Mouse (Mus musculus) intestine, embryonic 14.5 days (tissue): ENCODE results near the gene Slc5a2. TPM values are rescaled to one million over a fixed set of nuclear protein-coding genes. Genes with fewer than 3 reads are reported as not detected.

Experiments
- ATAC-seq: fragments of 200-750 bp; cut with Nextera tagmentation; replicated peaks from 2 replicates; pipeline ENCODE4 v1.8.0; 2017; ENCODE audit warnings: low read depth, moderate number of reproducible peaks, moderate TSS enrichment, moderate library complexity; ENCODE audit not compliant: low FRiP score, low TSS enrichment
- DNase-seq: peaks from one replicate; pipeline ENCODE4 v3.0.0-alpha.2; 2018; ENCODE audit warnings: low spot score
- H3K27ac ChIP-seq: fragments of 300-500 bp; sonication (generic); 2 replicates; pipeline ENCODE4 v1.5.1; 2014; ENCODE audit warnings: low read depth, mild to moderate bottlenecking, control low read depth
- H3K27me3 ChIP-seq: fragments of 300-500 bp; sonication (generic); replicated peaks from 2 replicates; pipeline ENCODE4 v1.6.1; 2014; ENCODE audit warnings: low read length, control low read depth; ENCODE audit not compliant: control insufficient read depth, insufficient read depth
- H3K36me3 ChIP-seq: fragments of 300-500 bp; sonication (generic); 2 replicates; pipeline ENCODE4 v1.6.1; 2014; ENCODE audit warnings: low read length, control low read depth; ENCODE audit not compliant: control insufficient read depth, insufficient read depth
- H3K4me1 ChIP-seq: fragments of 300-500 bp; sonication (generic); replicated peaks from 2 replicates; pipeline ENCODE4 v1.6.1; 2014; ENCODE audit warnings: low read length, control low read depth, mixed read lengths; ENCODE audit not compliant: control insufficient read depth, insufficient read depth
- H3K4me2 ChIP-seq: fragments of 300-500 bp; sonication (generic); 2 replicates; pipeline ENCODE4 v1.6.1; 2014; ENCODE audit warnings: low read length
- H3K4me3 ChIP-seq: fragments of 300-500 bp; sonication (generic); 2 replicates; pipeline ENCODE4 v1.5.1; 2014; ENCODE audit warnings: low read depth, low read length, control low read depth, mixed read lengths
- H3K9ac ChIP-seq: fragments of 300-500 bp; sonication (generic); 2 replicates; pipeline ENCODE4 v1.6.1; 2014; ENCODE audit warnings: mild to moderate bottlenecking, low read length
- H3K9me3 ChIP-seq: fragments of 300-500 bp; sonication (generic); 2 replicates; pipeline ENCODE4 v1.6.1; 2016; ENCODE audit warnings: low read length, control low read depth; ENCODE audit not compliant: control insufficient read depth
- WGBS: fragments of 180-500 bp; shearing (Covaris S2); extraction: QIAGEN DNeasy Blood & Tissue Kit; methylation state at CpG from one replicate; pipeline ENCODE4 v1.1.7; 2014; 5-methylcytosine and 5-hydroxymethylcytosine counted together
- polyA plus RNA-seq: library from polyadenylated mRNA; unstranded; fragments of >200 nt; fragmentation: Nextera tagmentation; extraction: Ambion mirVana; gene quantifications from 2 replicates; pipeline ENCODE4 v1.2.1, GENCODE M21; 2014

Slc5a2 gene
- polyA plus RNA-seq, 1 experiment from 2014 or later = not detected

- DNase-seq (no peak), ATAC-seq (0 out of 2 replicates have a peak, but pooled peaks have one; percentile 9)
- H3K4me3 ChIP-seq = peak overlapping the region; percentile 73
- no peaks in the 10 kb centered on the region for H3K9me3 ChIP-seq
- peaks cover 7% of the 10 kb centered on the region; the same call in 1 of the 2 replicates for H3K4me1 ChIP-seq
- H3K9ac ChIP-seq = peak overlapping the region; percentile 89
- WGBS = 75% methylated on average over 8 of the region's 8 CpGs
- 0 out of 2 replicates have a peak, but pooled peaks cover 4% of the 10 kb centered on the region for H3K36me3 ChIP-seq
- H3K27ac ChIP-seq = peak overlapping the region; percentile 84
- no peaks in the 10 kb centered on the region for H3K27me3 ChIP-seq
- H3K4me2 ChIP-seq = peak overlapping the region; percentile 94
Observed at GRCm38 (mm10) chr7:128298481-128299342, 33.3 kb downstream of the Slc5a2 start.

- Histone ChIP-seq H3K4me3 (no peak overlapping the region), H3K27me3 (no peaks in the 10 kb centered on the region), H3K4me1 (peaks cover 10% of the 10 kb centered on the region; the same call in 1 of the 2 replicates), H3K4me2 (no peak overlapping the region), H3K27ac (no peak overlapping the region), H3K9me3 (no peaks in the 10 kb centered on the region), H3K36me3 (no peaks in the 10 kb centered on the region), H3K9ac (no peak overlapping the region)
- DNase-seq = no peak
- no peak for ATAC-seq
- WGBS = 60% methylated on average over 3 of the region's 3 CpGs
Observed at GRCm38 (mm10) chr7:128300952-128301351, 35.5 kb downstream of the Slc5a2 start.

GRCm38 (mm10) chr7:128302151-128302550, 36.7 kb downstream of the Slc5a2 start:
- H3K36me3 ChIP-seq = no peaks in the 10 kb centered on the region
- H3K9ac ChIP-seq = no peak overlapping the region
- H3K27me3 ChIP-seq = no peaks in the 10 kb centered on the region
- ATAC-seq (no peak), DNase-seq (no peak)
- H3K4me2 ChIP-seq = no peak overlapping the region
- no peak overlapping the region for H3K4me3 ChIP-seq
- WGBS = 77% methylated on average over 3 of the region's 3 CpGs
- H3K9me3 ChIP-seq = no peaks in the 10 kb centered on the region
- H3K27ac ChIP-seq = no peak overlapping the region
- H3K4me1 ChIP-seq = peaks cover 9% of the 10 kb centered on the region; the same call in 1 of the 2 replicates

GRCm38 (mm10) chr7:128304198-128304597, 38.7 kb downstream of the Slc5a2 start:
- H3K4me1 ChIP-seq = peaks cover 3% of the 10 kb centered on the region; the same call in 1 of the 2 replicates
- H3K9ac ChIP-seq = no peak overlapping the region
- no peak overlapping the region for H3K4me2 ChIP-seq
- no peaks in the 10 kb centered on the region for H3K27me3 ChIP-seq
- H3K9me3 ChIP-seq = no peaks in the 10 kb centered on the region
- no peaks in the 10 kb centered on the region for H3K36me3 ChIP-seq
- peak overlapping the region; percentile 64; the same call in 1 of the 2 replicates for H3K27ac ChIP-seq
- no peak overlapping the region for H3K4me3 ChIP-seq
- ATAC-seq (0 out of 2 replicates have a peak, but pooled peaks have one; percentile 44), DNase-seq (no peak)
- WGBS = 61% methylated on average over 6 of the region's 6 CpGs

GRCm38 (mm10) chr7:128304907-128305306, 39.5 kb downstream of the Slc5a2 start:
- H3K4me3 ChIP-seq = no peak overlapping the region
- H3K27ac ChIP-seq = peak overlapping the region; percentile 64; the same call in 1 of the 2 replicates
- 2% methylated on average over 5 of the region's 5 CpGs for WGBS
- no peaks in the 10 kb centered on the region for H3K36me3 ChIP-seq
- H3K27me3 ChIP-seq = no peaks in the 10 kb centered on the region
- peaks cover 9% of the 10 kb centered on the region; the same call in 1 of the 2 replicates for H3K4me1 ChIP-seq
- no peak overlapping the region for H3K4me2 ChIP-seq
- no peak overlapping the region for H3K9ac ChIP-seq
- peak; percentile 77; the same call in 1 of the 2 replicates for ATAC-seq
- H3K9me3 ChIP-seq = no peaks in the 10 kb centered on the region
- no peak for DNase-seq

GRCm38 (mm10) chr7:128307851-128308250, 42.4 kb downstream of the Slc5a2 start:
- ATAC-seq = no peak
- H3K4me1 ChIP-seq = peaks cover 14% of the 10 kb centered on the region; the same call in 1 of the 2 replicates
- no peak overlapping the region for H3K4me3 ChIP-seq
- H3K27me3 ChIP-seq = no peaks in the 10 kb centered on the region
- DNase-seq = no peak
- H3K27ac ChIP-seq = no peak overlapping the region
- no peak overlapping the region for H3K9ac ChIP-seq
- no peaks in the 10 kb centered on the region for H3K36me3 ChIP-seq
- no peaks in the 10 kb centered on the region for H3K9me3 ChIP-seq
- H3K4me2 ChIP-seq = no peak overlapping the region

GRCm38 (mm10) chr7:128309216-128309615, 43.8 kb downstream of the Slc5a2 start:
- Histone ChIP-seq H3K4me3 (no peak overlapping the region), H3K27ac (peak overlapping the region; percentile 66), H3K9ac (no peak overlapping the region), H3K4me2 (no peak overlapping the region), H3K36me3 (no peaks in the 10 kb centered on the region), H3K4me1 (peaks cover 14% of the 10 kb centered on the region; the same call in 1 of the 2 replicates), H3K27me3 (no peaks in the 10 kb centered on the region), H3K9me3 (no peaks in the 10 kb centered on the region)
- DNase-seq = no peak
- no peak for ATAC-seq
- 41% methylated on average over 3 of the region's 3 CpGs for WGBS

GRCm38 (mm10) chr7:128309776-128310175, 44.3 kb downstream of the Slc5a2 start:
- no peak overlapping the region for H3K4me3 ChIP-seq
- no peak overlapping the region for H3K9ac ChIP-seq
- H3K36me3 ChIP-seq = no peaks in the 10 kb centered on the region
- H3K4me1 ChIP-seq = peaks cover 12% of the 10 kb centered on the region; the same call in 1 of the 2 replicates
- no peaks in the 10 kb centered on the region for H3K9me3 ChIP-seq
- 35% methylated on average over 1 of the region's 1 CpGs for WGBS
- ATAC-seq = no peak
- H3K4me2 ChIP-seq = no peak overlapping the region
- no peak for DNase-seq
- no peaks in the 10 kb centered on the region for H3K27me3 ChIP-seq
- H3K27ac ChIP-seq = peak overlapping the region; percentile 66
